Mouse (Mus musculus) G1E (cell line): Measurements from ENCODE around the gene Cfap221.

Experiments
- CTCF ChIP-seq: IDR thresholded peaks from 2 replicates; pipeline ENCODE4 v1.5.1; 2012; ENCODE audit warnings: low read depth, low read length, inconsistent platforms, mixed read lengths
- GATA1 ChIP-seq: IDR thresholded peaks from 2 replicates; pipeline ENCODE4 v1.6.1; 2012; ENCODE audit warnings: borderline replicate concordance, low read length, inconsistent platforms, mixed read lengths

- TF ChIP-seq GATA1 (no peak), CTCF (no peak)
Observed at GRCm38 (mm10) chr1:119903231-119903620, 93.8 kb downstream of the Cfap221 start.
